Mouse (Mus musculus) G1E (cell line): ENCODE measurements around the gene Dach1.

ENCODE experiments used
- CTCF ChIP-seq: IDR thresholded peaks from 2 replicates; pipeline ENCODE4 v1.5.1; 2012; ENCODE audit warnings: low read depth, low read length, inconsistent platforms, mixed read lengths
- TAL1 ChIP-seq: conservative IDR thresholded peaks from 2 replicates; pipeline ENCODE4 v1.6.1; 2012; ENCODE audit warnings: low read depth, low read length, inconsistent platforms, mixed read lengths

- no peak for TF ChIP-seq TAL1
- TF ChIP-seq CTCF, result no peak
These were observed 84.4 kb downstream of the Dach1 start for GRCm38 (mm10) chr14:98085141-98085540.
